Mouse (Mus musculus) left cerebral cortex, adult 9 months (tissue): ENCODE measurements around the gene Hs6st2.

ENCODE experiments used
- DNase-seq, 2 experiments: peaks; one replicate each; pipeline ENCODE4 v3.0.0; 2022; ENCODE audit warnings: low spot score in 2 of 2

The Hs6st2 gene

DNA sequence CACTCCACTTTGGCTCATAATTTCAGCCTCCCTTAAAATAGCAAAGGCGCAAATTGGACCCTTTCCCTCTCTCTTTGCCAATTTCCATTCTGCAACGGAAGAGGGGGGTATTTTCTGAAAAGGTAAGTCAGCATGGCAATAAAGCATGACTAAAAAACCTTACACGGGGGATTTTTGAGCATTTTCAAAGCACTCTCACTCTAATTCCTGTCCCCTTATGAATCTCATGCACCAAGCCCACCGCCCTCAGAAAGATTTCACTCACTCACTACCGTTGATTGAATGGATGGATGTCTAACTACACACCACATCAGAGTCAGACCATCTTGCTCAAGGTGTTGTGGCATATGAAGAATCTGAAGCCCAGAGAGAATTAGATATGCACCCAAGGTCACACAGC is at the start of gene Hs6st2:
TSS of gene Hs6st2 (minus strand) at position 101 of the 400 bp plus-strand sequence.
- no peak for DNase-seq

DNA sequence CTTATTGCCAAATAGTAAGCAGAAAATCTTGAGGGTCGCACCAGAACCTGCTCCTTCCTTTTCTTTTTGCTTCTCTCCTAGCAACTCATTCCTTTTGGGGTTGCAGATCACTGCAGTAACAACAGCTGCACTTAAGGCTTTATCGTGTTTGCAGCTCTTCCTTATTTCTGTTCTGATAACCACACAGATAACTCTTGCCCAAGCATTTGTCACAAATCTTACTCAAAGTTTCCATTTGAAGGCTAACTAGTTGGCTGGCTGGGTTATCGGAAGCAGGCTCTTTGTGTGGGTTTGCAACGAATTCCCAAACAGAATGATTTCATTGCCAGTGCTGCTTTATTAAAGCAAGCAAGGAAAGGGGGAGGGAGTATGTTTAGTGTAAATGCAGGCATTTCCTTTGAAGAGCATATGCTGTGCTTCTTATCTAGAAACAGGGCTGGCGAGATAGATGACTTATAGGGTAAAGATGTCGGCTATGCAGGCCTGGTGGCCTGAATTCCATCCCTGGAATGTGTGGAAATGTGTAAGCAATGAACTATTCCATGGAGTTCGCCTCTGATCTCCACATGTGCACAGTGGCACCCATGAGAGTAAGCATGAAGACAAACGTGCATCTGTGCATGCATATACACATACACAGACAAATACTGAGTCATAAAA is 32.6 kb upstream of the Hs6st2 start:
- DNase-seq = no peak

DNA sequence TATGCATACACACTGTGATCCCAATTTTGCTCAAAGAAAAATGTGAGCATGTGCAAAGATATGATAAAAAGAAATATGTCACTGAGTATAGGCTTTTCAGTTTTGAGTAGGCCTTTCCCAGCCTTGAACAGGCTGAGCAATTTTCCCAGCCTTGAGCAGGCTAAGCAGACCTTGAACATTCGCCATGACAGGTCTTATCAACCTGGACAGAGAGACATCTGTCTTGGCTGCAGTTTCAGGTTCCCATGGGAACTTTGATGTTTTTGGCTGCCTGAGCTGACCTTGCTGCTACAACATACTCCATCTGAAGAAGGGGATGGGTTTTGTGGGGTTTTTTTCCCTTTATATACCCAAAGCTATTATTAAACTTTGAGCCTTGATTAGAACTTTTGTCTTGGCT is 31.3 kb upstream of the Hs6st2 start:
- no peak for DNase-seq

DNA sequence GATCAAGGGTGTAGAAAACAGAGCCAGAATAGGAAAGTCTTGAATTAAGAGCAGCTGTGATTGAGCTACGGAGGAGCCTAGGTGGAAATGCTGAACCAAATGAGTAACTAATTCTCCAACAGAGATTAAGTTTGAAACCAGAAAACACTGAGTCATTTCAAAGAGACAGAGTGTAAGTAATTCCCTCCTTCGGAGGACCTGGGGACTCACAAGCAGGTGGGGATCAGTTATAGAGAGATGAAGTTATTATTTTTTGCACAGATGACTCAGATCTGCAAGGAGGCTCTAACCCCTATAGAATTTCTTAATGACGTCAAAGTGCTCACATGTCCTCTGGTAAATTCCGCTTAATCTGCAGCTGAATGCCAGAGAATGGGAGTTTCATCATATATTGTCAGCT is 21.2 kb upstream of the Hs6st2 start:
- DNase-seq = no peak

DNA sequence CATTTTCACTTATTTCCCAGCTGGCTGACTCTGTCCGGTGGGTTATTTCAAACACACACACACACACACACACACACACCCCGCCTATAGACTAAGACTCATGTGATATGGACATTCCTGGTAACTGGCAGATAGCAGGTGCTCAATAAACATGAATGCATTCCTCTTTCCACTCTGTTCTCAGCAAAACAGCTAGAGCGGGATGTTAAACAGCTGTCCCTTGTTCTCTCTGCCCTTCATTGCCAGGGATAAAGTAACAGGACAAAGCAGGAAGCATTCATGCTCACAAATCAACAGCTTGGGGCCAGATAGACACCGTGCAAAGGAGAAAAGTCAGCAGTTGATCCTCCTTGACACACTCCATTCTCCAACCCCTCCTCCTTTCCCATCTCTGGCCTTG is 17.4 kb upstream of the Hs6st2 start:
- no peak for DNase-seq

DNA sequence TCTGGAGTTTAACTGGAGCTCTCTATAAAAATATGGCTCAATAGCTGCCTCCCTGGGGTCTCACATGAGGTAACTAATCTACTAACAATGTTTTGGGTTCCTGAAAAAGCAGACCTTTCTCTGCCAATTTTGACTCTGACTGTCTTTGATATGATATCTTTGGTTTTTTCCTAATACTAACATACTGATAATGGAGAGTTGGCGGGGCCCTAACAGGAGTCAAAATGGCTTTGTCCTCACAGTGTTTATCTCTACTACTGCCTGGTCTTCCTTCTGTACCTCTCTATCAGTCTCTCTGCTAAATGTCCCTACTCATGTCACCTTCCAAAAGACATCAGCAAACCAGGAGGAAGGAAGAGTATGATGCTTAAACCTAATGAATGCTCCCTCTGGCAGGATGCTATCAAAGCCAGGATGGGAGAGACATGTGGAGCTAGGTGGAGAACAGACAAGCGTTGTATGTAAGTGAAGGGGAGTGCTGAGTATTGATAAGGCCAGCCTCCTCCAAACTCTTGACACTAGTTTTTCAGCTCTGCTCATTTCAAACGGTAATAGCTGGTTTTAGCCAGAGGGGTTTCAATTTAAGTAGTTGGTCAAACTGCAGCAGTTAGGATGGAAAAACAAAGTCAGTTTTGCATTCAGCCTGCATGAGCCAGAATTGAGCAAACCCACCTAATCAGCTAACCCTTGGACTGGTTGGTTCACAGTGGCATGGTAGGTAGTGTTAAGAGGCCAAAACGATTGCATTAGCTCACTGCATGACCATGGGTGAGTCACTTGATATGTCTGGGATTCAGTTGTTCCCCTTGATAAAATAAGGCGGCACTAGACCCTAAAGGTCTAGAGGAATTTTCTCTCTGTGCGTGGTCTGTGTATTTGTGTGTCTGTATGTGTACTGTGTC is 4.6 kb upstream of the Hs6st2 start:
- DNase-seq = no peak

DNA sequence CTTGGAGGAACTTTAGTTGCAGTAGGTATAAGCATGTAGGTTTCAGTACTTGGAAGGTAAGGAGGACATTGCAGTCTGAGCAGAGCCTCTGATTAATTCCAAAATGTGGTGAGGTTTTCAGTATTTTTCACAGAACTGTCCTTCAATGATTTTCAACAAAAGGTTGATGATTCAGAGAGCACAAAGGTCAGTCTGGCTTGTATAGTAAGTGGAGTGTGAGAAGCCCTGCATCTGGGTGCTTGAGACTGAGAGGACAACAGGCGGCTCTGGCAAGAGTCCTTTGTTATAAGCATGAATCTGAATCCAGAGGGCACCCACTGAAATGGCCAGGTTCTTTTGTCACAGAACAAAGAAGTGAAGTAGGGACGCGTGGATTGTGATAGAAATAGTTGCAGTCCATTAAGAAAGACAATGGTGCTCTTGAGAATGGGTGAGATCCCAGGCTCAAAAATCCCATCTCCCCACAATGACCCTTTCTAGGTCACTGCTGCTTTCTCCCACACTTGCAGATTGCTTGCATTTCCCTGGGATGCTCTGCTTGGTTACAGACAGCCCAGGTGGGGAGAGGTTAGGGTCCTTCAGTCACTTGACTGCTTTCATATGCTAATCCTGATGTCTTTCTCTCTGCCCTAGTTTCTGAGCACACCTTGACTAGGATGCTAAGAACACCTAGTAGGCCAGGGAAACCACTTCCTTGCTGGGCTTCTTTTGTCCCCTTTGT is 2.8 kb upstream of the Hs6st2 start:
- DNase-seq = no peak

DNA sequence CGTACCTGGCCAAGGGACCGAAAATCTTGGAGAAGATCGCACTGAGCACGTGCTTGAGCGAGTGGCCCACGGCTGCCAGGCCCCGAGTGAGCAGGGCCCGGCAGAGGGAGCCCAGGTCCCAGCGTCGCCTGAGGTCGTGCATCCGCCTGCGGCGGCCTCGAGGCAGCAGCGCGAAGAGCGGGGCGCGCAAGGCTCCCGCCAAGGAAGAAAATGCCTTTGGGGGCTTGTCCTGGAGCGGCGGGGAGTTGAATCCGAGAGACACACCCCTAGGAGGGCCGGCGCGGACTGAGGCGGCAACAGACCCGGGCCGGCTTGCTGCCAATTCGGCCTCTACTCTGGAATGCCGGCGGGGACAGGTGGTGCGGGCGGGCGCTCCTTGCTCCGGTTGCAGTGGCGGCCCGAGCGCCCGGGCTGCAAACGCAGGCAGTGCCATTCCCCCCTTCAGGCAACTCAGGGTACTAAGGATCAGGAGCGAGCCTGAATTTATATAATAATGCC is 437 bp downstream of the Hs6st2 start:
- peak in 1 of 2 experiments; percentile 12 for DNase-seq

DNA sequence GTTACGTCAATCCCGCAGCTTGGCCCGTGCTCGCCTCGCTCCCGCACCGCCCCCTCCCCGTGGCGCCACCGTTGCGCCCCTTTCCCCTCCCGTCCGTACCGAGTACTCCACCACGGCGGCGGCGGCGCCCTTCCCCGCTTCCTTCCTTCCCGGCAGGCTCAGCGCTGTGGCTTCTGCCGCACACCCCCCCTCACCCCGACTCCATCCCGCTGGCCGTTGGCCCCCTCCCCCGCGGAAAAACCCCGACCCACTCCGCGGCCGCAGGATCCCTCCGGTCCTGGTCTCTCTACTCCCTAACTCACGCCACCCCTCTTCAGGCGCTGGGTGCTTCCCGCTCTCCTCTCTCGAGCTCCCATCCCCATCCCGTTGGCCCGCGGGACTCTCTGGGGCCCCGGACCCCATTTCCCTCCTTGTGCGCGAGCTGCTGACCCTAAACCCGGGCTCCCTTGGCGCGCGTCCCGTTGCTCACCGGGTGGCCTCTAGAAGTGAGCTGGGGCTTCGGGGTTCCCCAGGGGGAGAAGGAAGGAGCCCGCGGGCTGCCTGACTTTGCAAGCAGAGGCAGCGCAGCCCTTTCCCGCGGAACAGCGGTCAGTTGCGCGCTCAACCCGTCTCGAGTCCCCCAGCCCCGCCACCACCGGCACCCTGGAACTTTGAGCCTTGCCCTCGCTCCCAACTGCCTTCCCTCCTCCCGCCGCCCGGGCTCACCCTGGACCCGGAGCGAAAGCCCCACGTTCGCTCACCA is 1.1 kb downstream of the Hs6st2 start:
- DNase-seq = peak in 1 of 2 experiments; percentile 11

DNA sequence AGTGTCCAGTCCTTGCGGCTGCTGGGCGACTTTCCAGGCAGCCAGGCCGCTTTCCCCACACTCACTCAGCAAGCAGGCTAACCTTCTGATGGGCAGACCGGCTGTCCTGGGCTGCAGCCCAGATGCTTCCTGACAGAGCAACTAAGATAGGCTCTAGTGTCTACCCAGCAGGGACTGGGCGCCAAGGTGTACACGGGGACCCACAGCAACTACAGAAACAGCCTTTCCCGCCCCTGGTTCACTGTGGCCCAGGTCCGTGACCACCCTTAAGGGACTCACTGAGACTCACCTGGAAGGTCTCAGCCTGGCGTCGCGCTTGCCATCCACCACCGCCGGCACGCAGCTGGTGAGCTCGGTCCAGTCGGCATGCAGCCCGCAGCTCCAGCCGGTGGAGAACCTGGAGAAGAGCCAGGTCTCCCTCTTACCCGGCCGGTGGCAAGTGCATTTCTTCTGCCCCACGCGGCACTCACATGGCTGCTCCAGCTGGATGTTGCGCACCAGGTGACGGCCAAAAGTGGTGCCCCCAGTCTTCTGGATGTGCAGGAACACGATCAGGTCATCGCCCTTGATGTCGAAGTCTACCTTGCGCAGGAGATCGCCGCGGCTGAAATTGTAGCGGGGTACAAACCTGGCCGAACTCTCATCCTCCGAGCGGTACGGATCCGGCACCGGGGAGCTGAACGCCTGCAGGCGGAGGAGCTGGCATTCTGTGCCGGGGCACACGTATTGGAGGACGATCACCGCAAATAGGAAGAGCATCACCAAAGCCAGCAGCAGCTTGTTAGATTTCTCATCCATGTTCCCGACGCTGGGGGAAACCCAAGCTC is 1.8 kb downstream of the Hs6st2 start:
- DNase-seq = no peak

DNA sequence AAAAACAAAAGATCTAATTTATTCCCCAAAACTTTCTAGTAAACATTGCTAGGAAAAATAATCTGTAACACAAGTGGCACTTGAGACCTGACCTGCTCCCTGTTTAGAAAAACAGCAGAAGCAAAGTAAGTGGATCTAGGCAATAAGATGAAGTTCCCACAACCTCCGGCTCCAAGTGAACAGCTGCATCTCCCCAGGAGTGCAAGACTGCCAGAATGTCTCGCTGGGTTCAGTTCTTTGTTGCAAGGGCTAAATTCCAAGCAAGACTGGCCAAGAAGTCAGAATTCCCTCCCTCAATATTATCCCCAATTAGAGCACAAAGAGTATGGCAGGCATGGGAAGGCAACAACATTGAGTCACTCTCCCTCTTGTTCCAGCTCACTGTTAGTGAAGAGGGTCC is 23.4 kb downstream of the Hs6st2 start:
- no peak for DNase-seq

DNA sequence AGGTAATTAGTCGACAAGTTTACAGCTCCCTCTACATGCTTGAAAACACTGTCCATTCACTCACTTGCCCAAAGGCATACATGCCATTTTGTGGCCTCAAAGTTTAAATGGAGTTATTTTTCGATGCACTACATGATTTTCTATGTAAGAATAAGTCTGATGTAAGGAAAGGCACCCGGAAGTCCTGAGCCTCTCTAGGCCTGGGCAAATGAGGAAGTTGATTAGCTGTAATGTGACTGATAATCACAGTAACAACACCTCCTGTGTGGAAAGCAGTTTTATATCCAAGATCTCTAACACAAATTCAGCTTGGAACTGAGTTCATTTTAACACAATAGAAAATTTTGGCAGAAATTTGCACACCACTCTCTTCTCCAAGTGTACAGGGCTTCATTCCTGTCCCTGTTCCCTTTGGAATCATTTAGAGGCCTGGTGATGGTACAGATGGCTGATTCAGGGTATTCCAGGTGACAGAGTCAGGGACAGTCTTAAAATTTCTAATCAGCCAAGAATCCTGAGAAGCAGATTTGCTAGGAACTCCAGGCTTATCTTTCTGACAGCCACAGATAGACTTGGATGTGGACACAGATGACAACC is 38.9 kb downstream of the Hs6st2 start:
- no peak for DNase-seq

DNA sequence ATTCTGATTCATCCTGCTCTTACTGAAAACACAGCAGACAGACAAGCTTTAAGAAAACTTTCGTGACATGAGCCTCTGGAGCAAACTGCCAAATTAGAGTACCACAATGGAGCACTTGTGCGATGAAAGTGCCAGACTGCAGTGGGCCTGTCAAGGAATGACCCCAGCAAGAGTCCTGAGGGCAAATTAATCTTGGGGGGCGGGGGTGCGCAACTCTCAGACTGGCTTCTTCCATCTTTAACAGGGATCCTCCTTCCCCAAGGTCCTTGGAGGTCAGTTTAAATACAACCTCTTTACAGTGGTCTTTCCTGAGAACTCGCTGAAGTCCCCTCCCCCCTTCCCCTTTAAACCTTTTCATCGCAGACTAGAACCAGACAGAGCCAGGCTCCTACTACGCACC is 45.9 kb downstream of the Hs6st2 start:
- DNase-seq = no peak

DNA sequence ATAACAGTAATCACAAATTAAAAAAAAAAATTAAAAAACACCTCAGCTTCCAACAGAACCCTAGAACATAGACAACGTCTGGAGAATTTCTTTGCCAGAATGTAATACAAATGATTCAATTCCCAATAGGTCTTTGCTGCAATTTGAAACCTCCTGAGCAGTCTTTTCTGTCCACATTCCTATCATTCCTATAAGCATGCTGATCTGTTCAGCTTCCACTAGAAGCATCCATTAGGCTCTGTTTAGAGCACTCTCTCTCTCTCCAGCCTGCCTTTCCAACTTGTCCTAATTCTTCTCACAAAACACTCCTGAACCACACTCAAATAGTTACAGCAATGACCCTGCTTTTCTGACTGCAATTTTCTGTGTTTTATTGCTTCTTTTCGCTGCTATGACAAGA is 50.3 kb downstream of the Hs6st2 start:
- DNase-seq = no peak

DNA sequence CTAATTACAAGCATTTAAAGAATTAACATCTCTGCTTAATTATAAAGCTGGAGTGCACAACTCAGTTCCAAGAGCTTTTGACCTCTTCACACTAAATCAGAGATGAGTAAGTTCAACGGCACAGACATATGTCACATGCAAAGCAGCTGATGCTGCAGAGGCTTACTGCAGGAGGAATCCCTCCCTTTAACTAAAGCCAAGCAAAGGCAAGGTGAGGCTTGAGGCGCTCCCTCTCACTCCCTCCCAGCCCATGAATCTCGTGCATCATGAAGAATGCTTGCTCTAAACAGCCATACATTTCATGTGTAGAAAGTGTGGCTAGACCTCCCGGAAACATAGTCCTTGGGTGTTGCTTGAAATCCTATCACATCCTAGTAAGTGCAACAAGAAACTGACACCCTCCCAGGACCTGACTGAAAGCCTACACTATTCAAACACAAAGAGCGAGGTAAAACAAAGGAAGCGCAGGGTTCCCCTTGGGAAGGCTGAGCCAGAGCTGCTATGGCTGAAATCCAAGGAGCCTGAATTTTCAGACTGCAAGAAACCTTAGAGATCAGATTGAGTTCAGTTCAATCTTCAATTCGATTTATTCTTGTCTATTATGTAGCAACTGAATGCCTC is 67.2 kb downstream of the Hs6st2 start:
- no peak for DNase-seq

DNA sequence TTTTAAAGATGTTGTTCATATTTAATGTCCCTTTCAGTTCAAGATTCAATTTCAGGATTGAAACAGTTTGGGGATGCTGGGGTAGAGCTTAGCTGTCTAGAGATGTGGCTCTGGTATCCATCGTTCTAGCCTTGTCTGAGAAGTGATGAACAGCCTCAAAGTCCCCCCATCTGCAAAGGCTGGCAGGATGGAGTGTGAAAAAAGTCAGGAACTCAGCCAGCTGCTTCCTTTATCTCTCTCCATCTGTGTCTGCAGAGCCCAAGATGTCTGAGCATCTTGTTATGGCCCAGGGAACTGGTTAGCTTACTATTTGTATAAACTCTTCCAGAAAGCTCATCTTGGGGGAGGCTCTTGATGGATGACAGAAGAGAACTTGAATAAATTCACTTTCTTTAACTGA is 70.9 kb downstream of the Hs6st2 start:
- DNase-seq = peak in 1 of 2 experiments; percentile 13

DNA sequence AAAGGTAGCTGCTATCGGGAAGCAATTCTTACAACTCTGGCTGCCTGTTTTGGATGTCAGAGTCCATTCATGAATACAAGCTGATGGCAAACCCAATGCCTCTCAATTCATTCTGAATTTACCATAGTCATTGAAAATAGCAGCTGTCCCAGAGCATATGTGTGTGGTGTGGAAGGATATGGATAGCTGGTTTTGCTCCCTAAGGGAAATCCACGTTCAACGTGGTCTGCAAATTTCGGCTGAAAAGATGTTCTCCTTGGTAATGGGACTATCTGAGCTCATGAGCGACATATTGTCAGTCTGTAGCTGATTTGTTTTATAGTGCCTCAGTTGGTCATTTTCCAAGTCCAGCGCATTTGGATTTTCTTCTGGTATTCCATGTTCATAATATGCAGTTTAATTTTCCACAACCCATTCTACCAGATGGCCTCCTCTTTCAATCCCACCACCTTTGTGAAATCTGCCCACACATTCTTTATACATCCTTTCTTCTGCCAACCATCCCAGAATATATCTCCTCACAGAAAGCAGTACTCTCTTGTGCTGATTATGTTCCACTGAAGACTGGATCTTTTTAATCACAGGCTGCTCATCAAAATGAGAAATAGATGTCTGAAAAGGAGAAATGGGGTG is 75.3 kb downstream of the Hs6st2 start:
- peak in 1 of 2 experiments; percentile 15 for DNase-seq

DNA sequence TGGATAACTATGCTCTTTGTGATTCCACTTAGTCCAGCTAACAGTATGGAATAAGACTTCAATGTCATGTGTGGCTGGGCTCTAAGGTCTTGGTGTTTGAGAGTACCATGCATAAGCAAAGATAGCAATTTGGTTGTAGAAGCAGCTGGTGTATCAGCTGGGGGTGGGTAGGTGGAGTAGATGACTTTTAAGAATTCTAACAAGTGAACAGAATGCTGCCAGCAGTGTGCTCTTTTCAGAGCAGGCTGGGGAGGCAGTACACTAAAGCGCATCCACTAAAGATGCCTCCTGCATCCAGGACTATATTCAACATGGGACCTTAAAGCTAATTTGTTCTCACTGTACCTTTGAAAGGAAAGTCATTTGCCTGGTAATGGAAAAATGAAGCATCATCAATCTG is 88.9 kb downstream of the Hs6st2 start:
- DNase-seq = peak; percentile 37 to 41

DNA sequence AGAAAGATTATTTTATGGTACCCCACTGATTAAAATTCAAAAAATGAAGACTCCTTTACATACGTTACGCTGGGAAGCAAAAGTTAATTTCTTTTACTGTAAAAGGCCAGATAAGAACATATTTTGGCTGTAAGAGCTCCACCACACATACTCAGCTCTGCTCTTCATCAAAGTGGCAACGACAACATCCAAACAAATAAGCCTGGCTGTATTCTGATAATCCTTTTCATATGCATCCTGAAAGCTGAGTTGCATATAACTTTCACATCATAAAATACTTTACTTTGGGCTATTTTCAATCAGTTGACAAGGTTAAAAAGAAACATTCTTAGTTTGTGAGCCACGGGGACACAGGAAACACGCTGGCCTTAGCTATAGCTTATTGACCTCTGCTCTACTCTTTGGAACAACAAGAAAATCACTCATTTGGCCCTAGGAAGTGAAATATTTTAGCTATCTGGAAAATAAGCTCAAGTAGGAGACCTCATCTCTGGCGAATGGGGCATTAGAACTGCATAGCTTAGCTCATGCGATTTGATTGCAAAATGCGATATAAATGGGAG is 91.1 kb downstream of the Hs6st2 start:
- DNase-seq = no peak
